Mouse (Mus musculus) CH12.LX (cell line): ENCODE results near the gene Mgat4b. TPM values are rescaled to one million over a fixed set of nuclear protein-coding genes. Genes with fewer than 3 reads are reported as not detected.

Experiments used
- DNase-seq: peaks from one replicate; pipeline ENCODE4 v3.0.0-alpha.2; 2013; ENCODE audit errors: extremely low read depth
- H3K27ac ChIP-seq: 2 replicates; pipeline ENCODE4 v1.5.1; 2012; ENCODE audit warnings: low read depth, mild to moderate bottlenecking, control low read depth, moderate library complexity; ENCODE audit not compliant: insufficient read depth
- H3K27me3 ChIP-seq: replicated peaks from 2 replicates; pipeline ENCODE3; 2012; ENCODE audit warnings: inconsistent platforms
- H3K36me3 ChIP-seq, 2 experiments: replicated peaks in 1 of 2; 2 replicates each; pipeline versions ENCODE3 to v1.6.1; 2012; ENCODE audit warnings: inconsistent platforms in 1 of 2, low read length in 1 of 2, mild to moderate bottlenecking in 1 of 2, mixed read lengths in 1 of 2, moderate library complexity in 1 of 2; ENCODE audit not compliant: control insufficient read depth in 1 of 2, insufficient read depth in 1 of 2
- H3K4me1 ChIP-seq, 2 experiments: 2 replicates each; pipeline ENCODE4 v1.6.1; 2012; ENCODE audit warnings: inconsistent platforms in 1 of 2, moderate library complexity in 1 of 2; ENCODE audit not compliant: insufficient read depth in 2 of 2, control insufficient read depth in 1 of 2
- H3K4me2 ChIP-seq: 2 replicates; pipeline ENCODE4 v1.6.1; 2012; ENCODE audit warnings: low read depth, mild to moderate bottlenecking, control low read depth; ENCODE audit not compliant: poor library complexity, insufficient read depth, severe bottlenecking
- H3K4me3 ChIP-seq, 3 experiments: fragments of 150-350 bp in 1 of 3; sonication (generic) in 1 of 3; replicated peaks in 1 of 3; 2 replicates each; pipeline versions ENCODE3 to v1.5.1; 2011 to 2012; ENCODE audit warnings: low read depth in 2 of 3, low read length in 2 of 3, mild to moderate bottlenecking in 2 of 3, moderate library complexity in 2 of 3, control low read depth in 1 of 3, improper control_type of control experiment in 1 of 3, inconsistent platforms in 1 of 3, mixed read lengths in 1 of 3; ENCODE audit not compliant: poor library complexity in 1 of 3
- H3K79me2 ChIP-seq: replicated peaks from 2 replicates; pipeline ENCODE4 v1.6.1; 2012; ENCODE audit warnings: mild to moderate bottlenecking, moderate library complexity; ENCODE audit not compliant: control insufficient read depth, poor library complexity, insufficient read depth, severe bottlenecking; ENCODE audit errors: extremely low read depth
- H3K9ac ChIP-seq: 2 replicates; pipeline ENCODE4 v1.6.1; 2012; ENCODE audit warnings: low read depth, mild to moderate bottlenecking, control low read depth, moderate library complexity; ENCODE audit not compliant: insufficient read depth
- H3K9me3 ChIP-seq: replicated peaks from 2 replicates; pipeline ENCODE3; 2012; ENCODE audit warnings: low read length, inconsistent platforms, mixed read lengths
- BHLHE40 ChIP-seq: IDR thresholded peaks from 2 replicates; pipeline ENCODE4 v1.6.1; 2011; ENCODE audit warnings: mild to moderate bottlenecking, low read depth, low read length, improper control_type of control experiment
- CHD1 ChIP-seq: IDR thresholded peaks from 2 replicates; pipeline ENCODE4 v1.6.1; 2012; ENCODE audit warnings: low read depth, low read length, improper control_type of control experiment, inconsistent platforms
- CHD2 ChIP-seq: IDR thresholded peaks from 2 replicates; pipeline ENCODE4 v1.6.1; 2011; ENCODE audit warnings: low read length, improper control_type of control experiment
- CTCF ChIP-seq, 2 experiments: IDR thresholded peaks in 1 of 2; conservative IDR thresholded peaks in 1 of 2; 2 replicates each; pipeline ENCODE4 v1.5.1; 2011 to 2012; ENCODE audit warnings: low read depth in 2 of 2, low read length in 2 of 2, improper control_type of control experiment in 1 of 2, inconsistent platforms in 1 of 2, mild to moderate bottlenecking in 1 of 2, moderate library complexity in 1 of 2
- ELF1 ChIP-seq: IDR thresholded peaks from 2 replicates; pipeline ENCODE4 v1.6.1; 2014; ENCODE audit warnings: low read depth, mild to moderate bottlenecking, inconsistent platforms, low read length, improper control_type of control experiment
- EP300 ChIP-seq: IDR thresholded peaks from 2 replicates; pipeline ENCODE4 v1.6.1; 2011; ENCODE audit warnings: low read length, improper control_type of control experiment
- ETS1 ChIP-seq: conservative IDR thresholded peaks from 2 replicates; pipeline ENCODE4 v1.6.1; 2012; ENCODE audit warnings: low read depth, mild to moderate bottlenecking, inconsistent platforms, low read length, improper control_type of control experiment, moderate library complexity
- GABPA ChIP-seq: IDR thresholded peaks from 2 replicates; pipeline ENCODE4 v1.6.1; 2012; ENCODE audit warnings: low read depth, low read length, improper control_type of control experiment, inconsistent platforms; ENCODE audit not compliant: insufficient replicate concordance
- HCFC1 ChIP-seq: IDR thresholded peaks from 2 replicates; pipeline ENCODE4 v1.6.1; 2012; ENCODE audit warnings: low read depth, mild to moderate bottlenecking, inconsistent platforms, low read length, improper control_type of control experiment
- IRF4 ChIP-seq: IDR thresholded peaks from 2 replicates; pipeline ENCODE4 v1.6.1; 2014; ENCODE audit warnings: low read depth, mild to moderate bottlenecking, inconsistent platforms, low read length, improper control_type of control experiment
- JUND ChIP-seq: conservative IDR thresholded peaks from 2 replicates; pipeline ENCODE4 v1.6.1; 2011; ENCODE audit warnings: low read depth, low read length, improper control_type of control experiment
- KAT2A ChIP-seq: IDR thresholded peaks from 2 replicates; pipeline ENCODE4 v1.6.1; 2012; ENCODE audit warnings: low read length, improper control_type of control experiment, inconsistent platforms; ENCODE audit not compliant: insufficient replicate concordance
- MAFK ChIP-seq: IDR thresholded peaks from 2 replicates; pipeline ENCODE4 v1.6.1; 2011; ENCODE audit warnings: low read length, improper control_type of control experiment; ENCODE audit not compliant: insufficient replicate concordance
- MAX ChIP-seq: IDR thresholded peaks from 2 replicates; pipeline ENCODE4 v1.6.1; 2011; ENCODE audit warnings: low read length, improper control_type of control experiment
- MAZ ChIP-seq: IDR thresholded peaks from 2 replicates; pipeline ENCODE4 v1.6.1; 2012; ENCODE audit warnings: low read depth, mild to moderate bottlenecking, inconsistent platforms, low read length, improper control_type of control experiment, moderate library complexity
- MEF2A ChIP-seq: IDR thresholded peaks from 2 replicates; pipeline ENCODE4 v1.6.1; 2014; ENCODE audit warnings: low read depth, mild to moderate bottlenecking, inconsistent platforms, low read length, improper control_type of control experiment, borderline replicate concordance
- MXI1 ChIP-seq: IDR thresholded peaks from 2 replicates; pipeline ENCODE4 v1.6.1; 2011; ENCODE audit warnings: mild to moderate bottlenecking, low read depth, low read length, improper control_type of control experiment
- MYC ChIP-seq: IDR thresholded peaks from 2 replicates; pipeline ENCODE4 v1.6.1; 2011; ENCODE audit warnings: low read depth, mild to moderate bottlenecking, improper control_type of control experiment, low read length
- NELFE ChIP-seq: IDR thresholded peaks from 2 replicates; pipeline ENCODE4 v1.6.1; 2011; ENCODE audit warnings: low read depth, low read length, improper control_type of control experiment
- NRF1 ChIP-seq: IDR thresholded peaks from 2 replicates; pipeline ENCODE4 v1.6.1; 2014; ENCODE audit warnings: low read depth, mild to moderate bottlenecking, inconsistent platforms, low read length, improper control_type of control experiment, moderate library complexity
- PAX5 ChIP-seq: IDR thresholded peaks from 2 replicates; pipeline ENCODE4 v1.6.1; 2012; ENCODE audit warnings: low read length, inconsistent platforms, mixed read lengths
- RAD21 ChIP-seq: IDR thresholded peaks from 2 replicates; pipeline ENCODE4 v1.6.1; 2011; ENCODE audit warnings: low read depth, mild to moderate bottlenecking, low read length, improper control_type of control experiment, moderate library complexity
- SIN3A ChIP-seq: IDR thresholded peaks from 2 replicates; pipeline ENCODE4 v1.6.1; 2012; ENCODE audit warnings: low read length, improper control_type of control experiment, inconsistent platforms
- TBP ChIP-seq: conservative IDR thresholded peaks from 2 replicates; pipeline ENCODE4 v1.6.1; 2011; ENCODE audit warnings: low read depth, low read length, improper control_type of control experiment
- TCF12 ChIP-seq: IDR thresholded peaks from 2 replicates; pipeline ENCODE4 v1.6.1; 2014; ENCODE audit warnings: low read depth, mild to moderate bottlenecking, inconsistent platforms, low read length, improper control_type of control experiment
- USF1 ChIP-seq: IDR thresholded peaks from 2 replicates; pipeline ENCODE4 v1.6.1; 2014; ENCODE audit warnings: low read depth, mild to moderate bottlenecking, inconsistent platforms, low read length, improper control_type of control experiment
- USF2 ChIP-seq: conservative IDR thresholded peaks from 2 replicates; pipeline ENCODE4 v1.6.1; 2011; ENCODE audit warnings: low read depth, low read length, improper control_type of control experiment
- ZC3H11A ChIP-seq: IDR thresholded peaks from 2 replicates; pipeline ENCODE4 v1.6.1; 2012; ENCODE audit warnings: low read depth, mild to moderate bottlenecking, inconsistent platforms, low read length, improper control_type of control experiment
- ZKSCAN1 ChIP-seq: IDR thresholded peaks from 2 replicates; pipeline ENCODE4 v1.6.1; 2012; ENCODE audit warnings: low read depth, inconsistent platforms, low read length, improper control_type of control experiment, borderline replicate concordance
- dilution Hi-C: fragments of 300-500 bp; cut with MboI; formaldehyde crosslinking; loops from 2 replicates; pipeline ENCODE4 v1.14.3; 2020; ENCODE audit warnings: low sequenced_read_pairs; ENCODE audit not compliant: extremely low pct_unique_long_range_greater_than_20kb, extremely low pct_ligation_motif_present
- in situ Hi-C: fragments of 300-500 bp; cut with MboI; formaldehyde crosslinking; loops from 3 replicates; pipeline ENCODE4 v1.14.3; 2019; ENCODE audit warnings: low sequenced_read_pairs, low pct_ligation_motif_present, low pct_unique_long_range_greater_than_20kb, mixed read lengths
- polyA plus RNA-seq: library from polyadenylated mRNA; unstranded; fragments of >175 nt; gene quantifications from 2 replicates; pipeline ENCODE4 v1.2.1, GENCODE M21; 2012; ENCODE audit warnings: low read depth; ENCODE audit not compliant: insufficient read length
- total RNA-seq, 2 experiments: library from RNA; depleted of rRNA; stranded (reverse); fragments of 300-350 nt in 1 of 2; fragments of >200 nt in 1 of 2; gene quantifications; 2 replicates each; pipeline ENCODE4 v1.2.3; 2012 to 2014

Mgat4b gene
- total and polyA plus RNA-seq, 3 experiments, result 4.6 to 27.4 (median 16.2) TPM

GRCm38 (mm10) chr11:50162338-50163050, 48.2 kb upstream of the Mgat4b start:
- peaks cover 15 to 42% of the 10 kb centered on the region in 2 experiments for H3K4me1 ChIP-seq
- H3K79me2 ChIP-seq, result no peaks in the 10 kb centered on the region
- H3K36me3 ChIP-seq, result peaks cover 26 to 77% of the 10 kb centered on the region in 2 experiments
- H3K9ac ChIP-seq, result no peak overlapping the region
- no peaks in the 10 kb centered on the region for H3K9me3 ChIP-seq
- dilution Hi-C loops, result no loop called here
- H3K27ac ChIP-seq, result peak overlapping the region; percentile 70
- in situ Hi-C loops, result loop anchor here (5.0 kb wide), 1 partner anchor 65 kb away; no protein-coding TSS in a partner anchor
- TF ChIP-seq IRF4 (peak; percentile 48), TCF12 (peak; percentile 88), ELF1 (peak; percentile 37), TBP (no peak), HCFC1 (no peak; the same call in 1 of the 2 replicates), USF1 (peak; percentile 66), ZKSCAN1 (no peak), BHLHE40 (peak; percentile 82), MEF2A (0 out of 2 replicates have a peak, but pooled peaks have one; percentile 9), USF2 (no peak; the same call in 1 of the 2 replicates), SIN3A (peak; percentile 43; the same call in 1 of the 2 replicates), PAX5 (no peak), CHD2 (0 out of 2 replicates have a peak, but pooled peaks have one; percentile 13), MAFK (no peak), NRF1 (no peak), ZC3H11A (no peak), MAX (peak; percentile 69; the same call in 1 of the 2 replicates), EP300 (peak; percentile 75), KAT2A (no peak), JUND (peak; percentile 17; the same call in 1 of the 2 replicates), MAZ (no peak), NELFE (no peak), CHD1 (no peak), MXI1 (peak; percentile 32; the same call in 1 of the 2 replicates), ETS1 (peak; percentile 48), CTCF (conservative IDR thresholded peaks at IDR 0.05 in 1 of 2, IDR thresholded peaks at IDR 0.05 in 1 of 2; ENCODE audit: low read depth in 2 of 2, low read length in 2 of 2) (no peak), MYC (peak; percentile 50; the same call in 1 of the 2 replicates), RAD21 (no peak), GABPA (no peak)
- H3K4me3 ChIP-seq, result peak overlapping the region in 2 of 3 experiments; percentile 2 to 11
- DNase-seq, result peak; percentile 91
- H3K4me2 ChIP-seq, result 0 out of 2 replicates have a peak overlapping the region, but pooled peaks have one; percentile 1
- H3K27me3 ChIP-seq, result no peaks in the 10 kb centered on the region
